Mouse (Mus musculus) midbrain, postnatal 0 days (tissue): ENCODE data around the gene Gm3636. TPM values are rescaled to one million over a fixed set of nuclear protein-coding genes. Genes with fewer than 3 reads are reported as not detected.
A peak's percentile ranks its signal among the peaks of the same experiment; 100 is the strongest.
"Not testable (repeated sequence)": the region's sequence is repeated elsewhere in the genome, so short reads cannot be mapped to it uniquely, and the experiment has no call there.

Experiments used
- ATAC-seq: fragments of 200-750 bp; cut with Nextera tagmentation; 2 replicates; pipeline ENCODE4 v1.8.0; 2017; ENCODE audit warnings: moderate number of reproducible peaks, mild to moderate bottlenecking, moderate TSS enrichment, moderate library complexity; ENCODE audit not compliant: low FRiP score
- DNase-seq: peaks from one replicate; pipeline ENCODE4 v3.0.0-alpha.2; 2015; ENCODE audit warnings: low spot score
- H3K27ac ChIP-seq: fragments of 300-500 bp; sonication (generic); 2 replicates; pipeline ENCODE4 v1.5.1; 2014; ENCODE audit warnings: low read depth, mild to moderate bottlenecking, low read length, mixed read lengths
- H3K27me3 ChIP-seq: fragments of 300-500 bp; sonication (generic); 2 replicates; pipeline ENCODE4 v1.6.1; 2014; ENCODE audit warnings: low read length, control low read depth, mixed read lengths; ENCODE audit not compliant: insufficient read depth
- H3K36me3 ChIP-seq: fragments of 300-500 bp; sonication (generic); 2 replicates; pipeline ENCODE4 v1.6.1; 2014; ENCODE audit warnings: low read length, control low read depth, mixed read lengths; ENCODE audit not compliant: insufficient read depth
- H3K4me1 ChIP-seq: fragments of 300-500 bp; sonication (generic); 2 replicates; pipeline ENCODE4 v1.6.1; 2014; ENCODE audit warnings: mild to moderate bottlenecking, control low read depth, antibody characterized with exemption, low read length, mixed read lengths; ENCODE audit not compliant: insufficient read depth
- H3K4me2 ChIP-seq: fragments of 300-500 bp; sonication (generic); 2 replicates; pipeline ENCODE4 v1.6.1; 2014; ENCODE audit warnings: low read depth, mild to moderate bottlenecking, low read length, mixed read lengths; ENCODE audit not compliant: poor library complexity, severe bottlenecking
- H3K4me3 ChIP-seq: fragments of 300-500 bp; sonication (generic); 2 replicates; pipeline ENCODE4 v1.5.1; 2014; ENCODE audit warnings: low read depth, mild to moderate bottlenecking, low read length, moderate library complexity
- H3K9ac ChIP-seq: fragments of 300-500 bp; sonication (generic); replicated peaks from 2 replicates; pipeline ENCODE4 v1.6.1; 2014; ENCODE audit warnings: mild to moderate bottlenecking, low read length, moderate library complexity, mixed read lengths; ENCODE audit not compliant: poor library complexity, severe bottlenecking
- H3K9me3 ChIP-seq: fragments of 300-500 bp; sonication (generic); 2 replicates; pipeline ENCODE4 v1.6.1; 2016; ENCODE audit warnings: low read length, control low read depth
- CTCF ChIP-seq: IDR thresholded peaks from 2 replicates; pipeline ENCODE4 v1.5.1; 2016; ENCODE audit warnings: antibody characterized with exemption, mild to moderate bottlenecking
- WGBS: fragments of 180-500 bp; shearing (Covaris S2); extraction: QIAGEN DNeasy Blood & Tissue Kit; methylation state at CpG from one replicate; pipeline ENCODE4 v1.1.7; 2014; 5-methylcytosine and 5-hydroxymethylcytosine counted together
- polyA plus RNA-seq: library from polyadenylated mRNA; unstranded; fragments of >200 nt; fragmentation: Nextera tagmentation; extraction: Ambion mirVana; gene quantifications from 2 replicates; pipeline ENCODE4 v1.2.1, GENCODE M21; 2015
- total RNA-seq: library from RNA; depleted of rRNA; stranded (reverse); fragments of >200 nt; gene quantifications from 2 replicates; pipeline ENCODE4 v1.2.3, GENCODE M21; 2014; rRNA removed

The Gm3636 gene
- 8.5 and 9.0 TPM in 2 replicates for total RNA-seq
- polyA plus RNA-seq, result 14.9 and 19.0 TPM in 2 replicates

DNA sequence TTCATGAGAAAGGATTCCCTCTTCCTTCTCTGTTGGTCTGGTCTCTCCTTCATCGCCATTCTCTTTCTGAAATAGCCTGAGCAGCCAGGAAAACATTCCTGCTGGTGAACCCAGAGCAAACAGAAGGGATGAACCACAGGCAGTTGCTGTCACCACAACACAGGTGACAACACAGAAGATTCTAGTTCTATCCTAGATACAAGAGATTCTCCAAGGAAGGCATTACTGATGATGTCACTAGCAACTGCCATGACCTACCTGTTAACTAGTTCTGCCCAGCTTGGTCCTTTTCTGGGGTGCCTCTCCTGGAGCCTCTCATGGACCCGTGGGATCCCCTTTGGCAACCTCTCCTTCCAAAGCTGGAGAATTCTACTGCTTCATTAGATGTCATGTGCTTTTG lies at the start of gene Gm3636:
Gene Gm3636 (minus strand): TSS at position 101 of the 400 bp plus-strand sequence.
- H3K9ac ChIP-seq, H3K4me2 ChIP-seq, H3K36me3 ChIP-seq, H3K27ac ChIP-seq, H3K4me3 ChIP-seq, H3K4me1 ChIP-seq, H3K27me3 ChIP-seq, DNase-seq, H3K9me3 ChIP-seq, ATAC-seq: not testable (repeated sequence)
- no CpG with 5 or more reads among the region's 2 CpGs for WGBS

DNA sequence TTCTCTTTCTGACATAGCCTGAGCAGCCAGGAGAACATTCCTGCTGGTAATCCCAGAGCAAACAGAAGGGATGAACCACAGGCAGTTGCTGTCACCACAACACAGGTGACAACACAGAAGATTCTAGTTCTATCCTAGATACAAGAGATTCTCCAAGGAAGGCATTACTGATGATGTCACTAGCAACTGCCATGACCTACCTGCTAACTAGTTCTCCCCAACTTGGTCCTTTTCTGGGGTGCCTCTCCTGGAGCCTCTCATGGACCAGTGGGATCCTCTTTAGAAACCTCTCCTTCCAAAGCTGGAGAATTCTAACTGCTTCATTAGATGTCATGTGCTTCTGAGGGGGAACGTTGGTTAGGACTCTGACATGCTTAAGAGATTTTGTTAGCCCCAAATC lies 32.2 kb upstream of the Gm3636 start, which contains the start of gene Gm8362:
Gene Gm8362 (minus strand): TSS at position 101 of the 400 bp plus-strand sequence.
- WGBS, result 80% methylated on average over 1 of the region's 1 CpGs
- H3K36me3 ChIP-seq, H3K9me3 ChIP-seq, H3K4me2 ChIP-seq, H3K27ac ChIP-seq, H3K4me1 ChIP-seq, ATAC-seq, H3K9ac ChIP-seq, H3K27me3 ChIP-seq, DNase-seq, H3K4me3 ChIP-seq: not testable (repeated sequence)

DNA sequence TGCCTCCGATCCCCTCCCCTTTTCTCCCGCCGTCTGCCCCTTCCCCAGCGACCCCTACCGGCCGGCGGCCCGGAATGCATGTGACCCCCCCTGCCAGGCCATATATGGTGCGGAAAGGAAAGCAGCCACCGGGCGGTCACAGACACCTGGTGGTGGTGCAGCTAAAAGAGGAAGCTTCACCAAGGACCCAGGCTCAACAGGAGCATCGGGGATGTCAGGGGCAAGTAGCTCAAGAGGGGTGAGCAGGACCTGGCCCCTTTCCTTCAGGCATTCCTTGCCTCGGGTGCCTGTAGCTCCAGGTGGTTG lies 15.1 kb upstream of the Gm3636 start:
- peak; percentile 58 for TF ChIP-seq CTCF
- not testable (repeated sequence) for ATAC-seq, H3K9ac ChIP-seq, H3K9me3 ChIP-seq, H3K4me2 ChIP-seq, H3K27me3 ChIP-seq, DNase-seq, H3K36me3 ChIP-seq, H3K27ac ChIP-seq, H3K4me1 ChIP-seq
- H3K4me3 ChIP-seq, result peak overlapping the region; percentile 38; the same call in 1 of the 2 replicates
- WGBS, result 0% methylated on average over 4 of the region's 13 CpGs

DNA sequence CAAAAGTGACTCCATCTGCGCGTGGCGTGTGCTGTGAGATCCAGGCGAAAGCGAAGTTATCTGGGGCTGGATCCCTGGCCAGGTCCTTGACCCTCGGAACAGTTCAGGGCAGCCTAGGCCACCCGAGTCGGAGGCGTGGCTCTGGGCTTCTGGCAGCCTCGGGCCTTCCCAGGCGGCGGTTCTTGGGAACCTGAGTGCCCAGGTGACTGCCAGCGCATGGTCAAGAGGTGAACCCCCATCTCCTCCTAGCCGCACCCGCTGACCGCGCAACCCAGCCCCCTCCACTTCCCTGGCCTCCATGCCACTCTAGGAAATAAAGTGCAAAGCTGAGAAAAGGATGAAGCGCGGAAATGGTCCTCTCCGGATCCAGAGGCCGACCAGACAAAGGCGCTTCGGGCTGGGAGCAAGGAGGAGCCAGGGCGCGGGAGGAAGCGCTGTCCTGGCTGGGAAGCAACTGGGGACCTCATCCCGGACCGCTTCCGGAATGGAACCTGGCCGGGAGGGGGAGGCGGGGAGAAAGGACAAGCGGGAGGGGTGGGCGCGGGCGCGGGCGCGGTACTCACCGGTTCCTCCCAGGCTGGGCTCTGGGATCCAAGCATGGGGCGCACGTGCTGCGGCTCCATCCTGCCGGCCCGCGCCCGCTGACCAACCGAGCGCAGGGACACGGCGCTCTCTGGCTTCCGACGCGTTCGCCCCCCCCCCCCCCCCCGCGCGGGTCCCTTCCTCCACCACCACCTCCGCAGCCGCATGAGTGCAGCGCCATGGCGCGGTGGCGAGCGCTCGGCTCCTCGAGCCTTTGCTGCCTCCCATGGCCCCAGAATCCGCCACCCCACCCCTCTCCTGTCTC lies 14.5 kb upstream of the Gm3636 start:
- not testable (repeated sequence) for H3K27ac ChIP-seq

DNA sequence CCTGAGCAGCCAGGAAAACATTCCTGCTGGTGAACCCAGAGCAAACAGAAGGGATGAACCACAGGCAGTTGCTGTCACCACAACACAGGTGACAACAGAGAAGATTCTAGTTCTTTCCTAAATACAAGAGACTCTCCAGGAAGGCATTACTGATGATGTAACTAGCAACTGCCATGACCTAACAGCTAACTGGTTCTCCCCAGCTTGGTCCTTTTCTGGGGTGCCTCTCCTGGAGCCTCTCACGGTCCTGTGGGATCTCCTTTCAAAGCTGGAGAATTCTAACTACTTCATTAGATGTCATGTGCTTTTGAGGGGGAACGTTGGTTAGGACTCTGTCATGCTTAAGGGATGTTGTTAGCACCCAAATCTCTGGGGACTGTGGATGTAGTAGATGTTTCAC lies 22.0 kb downstream of the Gm3636 start, which contains the start of gene Gm8050:
Gene Gm8050 (minus strand): TSS at position 101 of the 400 bp plus-strand sequence.
- DNase-seq, H3K4me3 ChIP-seq, H3K27ac ChIP-seq, H3K9me3 ChIP-seq, H3K27me3 ChIP-seq, H3K4me2 ChIP-seq, ATAC-seq, H3K9ac ChIP-seq, H3K4me1 ChIP-seq, H3K36me3 ChIP-seq: not testable (repeated sequence)
- no CpG with 5 or more reads among the region's 2 CpGs for WGBS

More for the DNA sequence above, 14.5 kb upstream of the Gm3636 start:
- H3K4me1 ChIP-seq, H3K9me3 ChIP-seq, H3K27me3 ChIP-seq, DNase-seq, ATAC-seq, H3K36me3 ChIP-seq: not testable (repeated sequence)
- 0 out of 2 replicates have a peak overlapping the region, but pooled peaks have one; percentile 36 for H3K9ac ChIP-seq
- WGBS, result 0% methylated on average over 11 of the region's 67 CpGs
- H3K4me2 ChIP-seq, result peak overlapping the region; percentile 29; the same call in 1 of the 2 replicates
- peak overlapping the region; percentile 38 for H3K4me3 ChIP-seq

Other genes with a start within 250 kb of the Gm3636 start
- gene Gm8356, start 205.0 kb downstream of the Gm3636 start, total RNA-seq, result not detected in 2 replicates
- gene Gm8356, start 205.0 kb downstream of the Gm3636 start, polyA plus RNA-seq, result not detected in 2 replicates
- gene Gm3629, start 151.7 kb downstream of the Gm3636 start, total RNA-seq, result 0.22 and 2.4 TPM in 2 replicates
- 0.79 and 0.91 TPM in 2 replicates for gene Gm3629, start 151.7 kb downstream of the Gm3636 start, polyA plus RNA-seq
- gene Gm3460, start 119.9 kb downstream of the Gm3636 start, total RNA-seq, result 0.76 TPM in 1 of 2 replicates, not detected in the other
- gene Gm3460, start 119.9 kb downstream of the Gm3636 start, polyA plus RNA-seq, result 0.81 TPM in 1 of 2 replicates, not detected in the other
- gene Gm10251, start 58.2 kb downstream of the Gm3636 start, total RNA-seq, result not detected in 2 replicates
- not detected in 2 replicates for gene Gm10251, start 58.2 kb downstream of the Gm3636 start, polyA plus RNA-seq
- not detected in 2 replicates for gene Gm8050, start 22.1 kb downstream of the Gm3636 start, total RNA-seq
- not detected in 2 replicates for gene Gm8050, start 22.1 kb downstream of the Gm3636 start, polyA plus RNA-seq
- gene Gm8362, start 32.1 kb upstream of the Gm3636 start, total RNA-seq, result not detected in 2 replicates
- not detected in 2 replicates for gene Gm8362, start 32.1 kb upstream of the Gm3636 start, polyA plus RNA-seq
- gene Gm3642, start 98.0 kb upstream of the Gm3636 start, total RNA-seq, result not detected in 2 replicates
- not detected in 2 replicates for gene Gm3642, start 98.0 kb upstream of the Gm3636 start, polyA plus RNA-seq
- 6.8 and 15.1 TPM in 2 replicates for gene Gm3667, start 147.6 kb upstream of the Gm3636 start, total RNA-seq
- 15.4 and 16.2 TPM in 2 replicates for gene Gm3667, start 147.6 kb upstream of the Gm3636 start, polyA plus RNA-seq
- gene Gm6356, start 231.5 kb upstream of the Gm3636 start, total RNA-seq, result not detected in 2 replicates
- gene Gm6356, start 231.5 kb upstream of the Gm3636 start, polyA plus RNA-seq, result not detected in 2 replicates